Mouse (Mus musculus): ENCODE results near the gene Nab2.
"Not testable (repeated sequence)": the region's sequence is repeated elsewhere in the genome, so short reads cannot be mapped to it uniquely, and the experiment has no call there.

Nab2 gene

DNA sequence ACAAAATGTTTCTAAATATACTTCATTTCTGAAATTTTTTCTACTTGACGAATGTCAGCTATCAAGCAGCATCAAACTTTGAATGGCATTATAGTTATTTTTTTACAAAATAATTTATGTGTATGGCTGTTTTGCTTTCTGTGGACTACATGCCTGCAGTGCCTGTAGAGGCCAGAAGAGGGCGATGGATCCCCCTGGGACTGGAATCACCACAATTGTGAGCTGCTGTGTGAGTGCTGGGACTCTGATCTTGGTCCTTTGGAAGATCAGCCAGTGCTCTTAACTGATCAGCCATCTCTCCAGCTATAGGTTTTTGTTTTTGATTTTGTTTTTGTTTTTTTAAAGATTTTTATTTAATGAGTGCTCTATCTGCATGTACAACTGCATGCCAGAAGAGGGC, 2.9 kb upstream of the Nab2 start:
- no peak for DNase-seq

DNA sequence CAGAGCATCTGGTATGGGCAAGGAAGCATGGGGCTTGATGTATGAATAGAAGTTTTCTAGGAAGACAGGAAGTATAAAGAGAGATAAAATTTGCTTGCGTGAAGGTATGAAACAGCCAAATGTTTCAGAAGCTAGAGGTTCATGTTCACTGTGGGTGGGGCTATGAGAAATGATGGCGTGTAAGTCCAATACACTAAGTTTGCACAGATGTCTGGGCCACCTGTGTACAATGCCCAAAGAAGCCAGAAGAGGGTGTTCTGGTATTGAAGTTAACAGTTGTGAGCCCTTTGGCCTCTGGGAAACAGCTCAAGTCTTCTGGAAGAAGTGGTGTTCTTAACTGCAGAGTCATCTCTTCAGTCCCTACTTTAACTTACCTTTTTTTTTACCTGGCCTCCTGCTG, 1.8 kb upstream of the Nab2 start:
- no peak for DNase-seq

DNA sequence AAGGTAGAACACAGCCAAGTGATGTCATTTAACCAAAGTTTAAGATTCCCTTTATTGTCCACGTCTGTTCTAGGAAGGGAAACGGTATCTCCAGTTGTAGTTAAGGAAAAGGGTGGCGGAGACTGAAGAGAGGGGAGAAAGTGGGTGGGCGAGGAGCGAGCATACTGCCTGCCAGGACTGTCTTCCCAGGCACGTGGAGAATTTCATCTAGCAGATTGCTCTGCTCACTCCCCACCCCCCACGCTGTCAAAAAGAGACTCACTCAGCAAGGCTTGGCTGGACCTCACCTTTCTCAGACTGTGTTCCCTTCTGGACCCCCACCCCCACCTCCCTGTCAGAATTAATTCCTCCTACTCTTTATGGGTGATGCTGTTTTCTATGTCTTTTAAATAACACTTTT, 802 bp upstream of the Nab2 start:
- peak; percentile 67 for DNase-seq

DNA sequence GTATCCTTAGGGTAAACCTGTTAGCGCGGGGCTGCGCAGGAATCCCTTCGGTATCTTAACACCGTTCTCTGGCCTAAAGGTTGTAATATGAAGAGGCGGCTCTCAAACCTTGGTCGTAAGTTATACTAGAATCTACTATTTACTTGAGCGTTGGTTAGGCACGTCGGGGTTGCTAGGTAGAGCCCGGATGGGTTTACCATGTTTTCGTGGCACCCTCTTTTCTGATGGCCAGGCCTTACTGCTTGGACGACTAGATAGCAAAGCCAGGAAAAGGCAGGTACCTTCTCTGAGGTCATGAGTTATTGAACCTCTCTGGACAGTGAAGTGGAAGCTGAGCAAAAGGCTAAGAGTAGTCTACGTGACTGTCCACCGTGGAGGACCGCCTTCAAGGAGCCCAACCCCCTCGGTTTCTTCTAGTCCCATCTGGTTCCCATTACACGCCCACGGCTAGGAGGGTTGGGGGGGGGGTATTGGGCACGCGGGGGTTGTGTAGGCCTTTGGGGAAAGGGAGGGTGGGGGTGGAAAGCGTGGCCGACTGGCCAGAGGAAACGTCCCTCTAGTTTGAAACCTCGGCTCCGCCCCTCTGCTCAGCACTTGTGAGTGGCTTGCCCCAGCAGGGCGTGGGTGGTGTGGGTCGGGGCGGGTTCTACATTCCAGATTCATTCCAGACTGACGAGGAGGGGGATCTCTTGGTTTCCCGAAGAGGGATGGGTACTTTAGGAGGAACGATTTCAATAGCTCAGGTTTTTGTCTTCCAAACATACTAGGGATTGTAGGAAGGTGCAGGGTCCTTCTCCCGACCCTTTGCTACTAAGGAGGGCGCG, 887 bp downstream of the Nab2 start:
- peak; percentile 95 for DNase-seq

DNA sequence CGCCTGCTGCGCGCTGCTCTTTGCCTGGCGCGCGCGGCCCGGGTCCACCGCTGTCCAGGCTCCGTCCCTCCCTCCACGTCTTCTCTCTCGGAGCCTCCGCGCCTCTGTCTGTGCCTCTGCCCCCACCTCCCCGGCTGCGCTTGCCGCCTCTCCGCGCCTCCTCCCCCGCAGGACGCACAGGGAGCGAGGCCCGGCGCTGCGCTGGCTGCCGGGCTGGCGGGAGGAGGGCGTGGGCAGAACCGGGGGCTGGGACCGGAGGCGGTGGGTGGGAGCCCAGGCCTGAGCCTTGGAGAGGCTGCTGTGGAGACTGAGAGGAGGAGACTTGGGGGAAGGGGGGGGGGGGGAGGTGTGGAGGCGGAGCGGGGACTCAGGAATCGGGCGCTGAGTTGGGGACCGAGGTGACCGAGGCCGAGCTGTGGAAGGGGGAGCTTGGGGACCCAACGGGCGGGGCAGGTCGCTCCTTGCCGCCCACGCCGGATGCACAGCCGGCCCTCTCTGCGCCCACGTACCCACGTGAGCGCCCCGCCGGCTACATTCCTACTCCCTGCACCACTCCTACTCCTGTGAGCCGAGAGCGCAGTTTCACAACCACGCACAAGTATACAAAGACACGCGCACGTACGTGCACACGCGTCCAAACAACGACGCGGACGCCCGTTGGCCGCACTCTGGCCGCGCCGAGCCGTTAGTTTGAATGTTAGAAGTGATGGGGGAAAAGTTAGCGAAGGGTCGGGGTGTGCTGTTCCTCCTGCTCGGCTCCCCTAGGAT, 1.7 kb downstream of the Nab2 start, which contains the start of gene Nemp1:
Gene Nemp1, plus strand, starts transcription at position 401 of the 768 bp plus-strand sequence.
- DNase-seq: peak; percentile 93

DNA sequence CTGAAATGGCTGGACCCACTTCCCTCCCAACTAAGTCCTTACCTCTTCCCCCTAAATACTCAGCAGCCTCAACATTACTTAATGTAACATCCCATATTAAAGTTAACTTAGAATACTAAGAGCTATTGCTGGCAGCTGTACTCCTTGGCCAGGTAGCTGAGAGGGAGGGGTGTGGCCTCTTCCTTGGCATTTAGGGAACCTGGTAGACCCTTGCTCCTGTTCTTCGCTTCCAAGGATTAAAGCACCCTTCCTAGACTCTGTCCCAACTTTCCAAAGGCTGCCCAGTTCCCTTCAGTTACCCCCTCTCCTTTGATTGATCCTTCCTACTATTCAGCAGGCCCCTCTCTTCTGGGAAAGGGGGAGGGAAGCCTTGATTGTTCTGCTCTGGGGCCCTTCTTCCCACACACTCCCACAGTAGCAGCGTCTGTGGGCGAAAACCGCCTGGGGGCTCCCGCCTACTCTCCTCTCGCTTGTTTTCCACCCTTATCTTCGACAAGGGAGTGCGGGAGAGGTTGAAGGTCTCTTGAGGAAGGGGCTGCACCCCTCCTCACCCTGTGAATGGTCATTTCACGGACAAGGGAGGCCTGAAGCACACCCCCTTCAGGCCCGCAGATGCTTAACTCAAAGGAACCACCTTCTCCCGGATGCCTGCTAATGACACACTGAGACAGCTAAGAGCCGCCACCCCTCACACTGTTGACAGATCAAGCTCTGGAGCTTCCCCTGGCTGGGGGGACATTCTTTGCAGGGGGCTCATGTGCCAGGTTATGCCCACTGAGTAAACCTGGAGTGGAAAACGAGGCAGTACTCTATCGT, 2.8 kb downstream of the Nab2 start:
- no peak for DNase-seq

DNA sequence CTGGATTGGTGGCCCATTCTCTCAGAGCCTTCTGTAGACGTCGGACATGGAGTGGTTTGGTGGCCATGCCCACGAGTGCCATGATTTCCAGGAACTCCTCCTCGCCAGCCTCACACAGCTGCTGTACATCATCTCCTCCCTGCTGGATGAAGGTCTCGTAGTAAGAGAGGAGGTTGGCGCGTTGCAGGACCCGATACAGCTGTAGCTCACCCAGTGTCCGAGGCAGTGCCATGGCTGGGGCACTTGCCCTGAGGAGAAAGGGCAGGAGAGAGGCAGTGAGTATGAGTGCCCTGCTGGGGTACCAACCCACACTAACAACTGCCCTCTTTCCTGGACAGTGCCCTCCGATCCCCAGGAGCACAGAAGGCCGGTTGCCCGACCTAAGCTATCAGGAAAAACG, 3.5 kb downstream of the Nab2 start:
- DNase-seq: no peak

DNA sequence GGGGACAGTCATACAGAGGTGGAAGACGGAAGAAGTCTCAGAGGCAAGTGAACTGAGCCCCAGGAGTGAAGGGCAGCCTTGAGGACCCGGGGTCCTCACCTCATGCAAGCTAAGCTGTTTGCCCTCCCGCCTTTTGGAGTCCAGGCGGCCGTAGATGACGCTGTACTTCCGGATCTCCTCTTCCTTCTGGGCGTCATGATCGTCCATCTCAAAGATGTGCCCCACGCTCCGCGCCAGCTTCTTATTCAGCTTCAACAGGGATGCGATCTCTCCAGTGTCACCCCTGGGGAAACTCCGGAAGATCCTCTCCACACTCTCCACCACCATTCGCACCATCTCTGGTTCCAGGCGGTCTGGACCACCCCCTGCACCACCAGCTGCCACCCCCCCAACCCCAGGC, 4.2 kb downstream of the Nab2 start:
- no peak for DNase-seq

DNA sequence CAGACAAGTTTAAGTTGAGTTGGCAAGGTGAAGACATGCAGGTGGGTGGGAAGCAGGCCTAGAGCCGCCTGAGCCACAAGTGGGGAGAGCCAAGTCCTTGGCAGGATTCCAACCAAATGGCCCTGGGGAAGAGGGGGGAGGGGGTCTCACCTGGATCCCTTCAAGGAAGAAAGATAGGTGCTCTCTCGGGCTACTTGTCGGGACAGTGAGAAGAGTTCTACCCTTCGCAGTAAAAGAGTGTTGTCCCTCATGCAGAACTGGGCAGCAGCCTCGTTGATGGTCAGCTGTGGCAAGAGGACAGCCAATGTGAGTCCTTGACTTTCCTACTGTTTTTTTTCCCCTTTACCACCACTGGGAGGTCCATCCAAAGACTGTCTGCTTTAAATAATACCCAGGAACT, 4.8 kb downstream of the Nab2 start:
- no peak for DNase-seq

DNA sequence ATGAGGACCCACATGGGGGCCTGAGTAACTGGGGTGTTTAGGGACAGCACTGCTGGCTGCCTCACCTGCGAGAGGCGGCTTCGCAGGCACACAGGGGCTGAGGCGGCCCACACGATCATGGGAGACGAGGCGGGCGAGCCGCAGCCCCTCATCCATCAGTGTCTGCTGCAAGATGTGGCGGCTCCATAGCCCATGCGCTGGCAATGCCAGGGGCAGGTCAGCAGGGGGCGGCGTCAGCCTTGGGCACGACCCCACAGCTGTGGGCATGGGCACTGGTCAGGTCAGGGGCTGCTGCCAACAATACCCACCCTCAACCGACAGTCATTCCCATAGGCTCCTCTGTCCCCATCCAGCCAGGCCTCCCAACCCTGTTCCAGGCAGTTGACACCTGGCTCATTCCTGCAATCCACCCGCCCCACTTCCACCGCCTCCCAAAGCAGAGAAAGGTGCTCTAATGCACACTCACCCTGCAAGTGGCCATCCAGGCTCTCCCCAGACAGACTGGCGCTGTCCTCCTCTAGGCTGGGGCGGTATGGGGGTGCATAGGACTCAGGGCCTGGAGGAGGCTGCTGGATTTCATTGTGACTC, 5.6 kb downstream of the Nab2 start:
- peak; percentile 69 for DNase-seq

DNA sequence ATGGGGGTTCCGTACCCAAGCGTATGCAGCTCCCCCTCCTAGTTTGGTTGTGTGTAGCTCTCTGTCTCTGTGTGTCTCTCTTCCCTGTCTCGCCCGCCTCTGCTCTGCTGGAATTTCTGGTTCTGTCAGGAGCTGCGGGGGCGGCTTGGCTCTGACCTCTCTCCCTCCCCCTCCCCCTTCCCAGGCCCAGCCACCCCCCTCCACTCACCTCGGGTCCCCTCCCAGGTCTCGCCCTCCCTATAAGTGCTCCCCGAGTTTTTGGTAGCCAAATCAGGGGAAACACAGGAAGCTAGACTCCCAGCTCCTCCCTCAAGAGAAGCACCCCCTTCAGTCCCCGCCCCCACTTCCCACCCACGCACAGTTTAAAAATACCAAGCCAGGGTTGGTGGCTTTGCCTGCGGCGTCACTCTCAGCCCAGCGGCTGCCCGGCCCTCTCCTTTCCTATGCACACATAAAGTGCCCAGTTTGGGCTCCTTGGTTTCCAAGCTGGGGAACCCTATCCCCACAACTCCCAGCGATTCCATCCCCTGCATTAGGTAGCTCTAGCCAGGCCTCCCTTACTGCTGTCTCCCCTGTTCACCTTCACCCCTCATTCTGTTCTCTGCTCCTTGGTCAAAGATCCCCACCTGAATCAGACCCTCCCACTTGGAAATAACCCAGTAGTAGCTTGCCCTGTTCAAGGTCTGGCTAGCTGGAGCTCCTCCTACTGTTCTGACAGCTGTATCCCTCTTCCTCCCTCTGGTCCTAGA, 6.3 kb downstream of the Nab2 start:
- DNase-seq: peak; percentile 88

DNA sequence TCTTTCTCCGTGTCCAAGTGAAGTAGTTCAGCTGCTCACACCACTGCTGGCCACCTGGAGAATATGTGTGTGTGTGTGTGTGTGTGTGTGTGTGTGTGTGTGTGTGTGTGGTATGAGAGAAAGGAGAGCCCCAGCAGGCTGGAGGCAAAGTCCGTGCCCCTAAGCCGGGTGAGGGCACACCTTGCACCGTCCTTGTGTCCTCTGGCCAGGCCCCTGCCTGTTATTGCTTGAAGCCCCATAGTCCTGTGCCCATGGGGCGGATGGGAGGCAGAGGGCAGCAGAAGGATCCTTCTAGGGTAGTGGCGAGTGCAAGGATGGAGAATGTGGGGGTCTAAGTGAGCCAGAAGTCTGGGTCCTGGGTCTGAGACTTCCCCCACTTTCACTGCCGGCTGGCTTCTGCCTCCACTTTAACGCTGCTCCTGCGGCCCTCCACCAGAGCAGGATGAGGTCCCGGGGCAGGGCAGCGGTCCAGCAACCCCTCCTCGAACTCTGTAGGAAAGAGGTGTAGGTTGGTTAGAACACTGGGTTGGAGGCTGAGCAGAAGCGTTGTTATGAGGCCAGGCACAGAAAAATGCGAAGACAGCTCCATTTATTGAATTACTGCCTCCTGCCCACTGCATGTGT, 7.0 kb downstream of the Nab2 start:
- DNase-seq: peak; percentile 64

DNA sequence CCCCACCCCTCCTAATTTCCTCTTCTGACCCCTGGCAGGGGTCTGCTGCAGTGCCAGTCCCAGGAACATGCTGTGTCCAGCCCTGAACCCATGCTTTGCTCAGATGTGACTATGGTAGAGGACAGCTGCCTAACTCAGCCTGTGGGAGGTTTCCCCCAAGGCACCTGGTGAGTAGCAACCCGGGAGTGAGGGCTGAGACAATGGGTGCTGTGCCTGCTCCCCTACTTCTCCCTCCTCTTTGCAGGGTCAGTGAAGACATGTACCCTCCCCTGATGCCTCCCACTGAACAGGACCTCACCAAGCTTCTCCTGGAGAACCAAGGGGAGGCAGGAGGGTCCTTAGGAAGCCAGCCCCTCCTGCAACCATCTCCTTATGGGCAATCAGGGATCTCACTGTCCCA, 8.8 kb downstream of the Nab2 start:
- no peak for DNase-seq

DNA sequence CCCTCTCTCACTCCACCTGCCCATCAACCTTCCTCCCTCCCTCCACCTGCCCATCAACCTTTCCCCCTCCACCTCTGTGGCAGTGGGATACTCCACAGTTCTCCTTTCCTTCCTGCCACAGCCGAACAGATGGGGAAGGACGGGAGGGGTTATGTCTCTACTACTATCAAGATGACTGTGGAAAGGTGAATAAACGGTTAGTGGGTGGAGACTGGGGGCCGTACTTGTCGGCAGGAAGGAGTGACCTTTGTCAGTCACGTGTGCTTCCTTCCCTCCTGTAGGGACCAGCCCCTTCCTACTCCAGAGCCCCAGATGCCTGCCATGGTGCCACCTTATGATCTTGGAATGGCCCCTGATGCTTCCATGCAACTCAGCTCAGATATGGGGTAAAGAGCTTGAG, 10.3 kb downstream of the Nab2 start:
- no peak for DNase-seq

DNA sequence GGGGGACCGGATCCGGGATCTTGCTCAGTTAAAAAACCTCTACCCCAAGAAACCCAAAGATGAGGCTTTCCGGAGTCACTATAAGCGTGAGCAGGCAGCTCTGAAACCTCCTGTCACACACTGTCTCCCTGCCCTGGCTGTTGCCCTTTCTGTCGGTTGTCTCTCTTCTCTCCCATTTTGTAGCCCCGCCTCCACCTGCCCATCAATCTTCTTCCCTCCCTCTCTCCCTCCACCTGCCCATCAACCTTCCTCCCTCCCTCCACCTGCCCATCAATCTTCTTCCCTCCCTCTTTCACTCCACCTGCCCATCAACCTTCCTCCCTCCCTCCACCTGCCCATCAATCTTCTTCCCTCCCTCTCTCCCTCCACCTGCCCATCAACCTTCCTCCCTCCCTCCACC, 10.8 kb downstream of the Nab2 start:
- not testable (repeated sequence) for DNase-seq

DNA sequence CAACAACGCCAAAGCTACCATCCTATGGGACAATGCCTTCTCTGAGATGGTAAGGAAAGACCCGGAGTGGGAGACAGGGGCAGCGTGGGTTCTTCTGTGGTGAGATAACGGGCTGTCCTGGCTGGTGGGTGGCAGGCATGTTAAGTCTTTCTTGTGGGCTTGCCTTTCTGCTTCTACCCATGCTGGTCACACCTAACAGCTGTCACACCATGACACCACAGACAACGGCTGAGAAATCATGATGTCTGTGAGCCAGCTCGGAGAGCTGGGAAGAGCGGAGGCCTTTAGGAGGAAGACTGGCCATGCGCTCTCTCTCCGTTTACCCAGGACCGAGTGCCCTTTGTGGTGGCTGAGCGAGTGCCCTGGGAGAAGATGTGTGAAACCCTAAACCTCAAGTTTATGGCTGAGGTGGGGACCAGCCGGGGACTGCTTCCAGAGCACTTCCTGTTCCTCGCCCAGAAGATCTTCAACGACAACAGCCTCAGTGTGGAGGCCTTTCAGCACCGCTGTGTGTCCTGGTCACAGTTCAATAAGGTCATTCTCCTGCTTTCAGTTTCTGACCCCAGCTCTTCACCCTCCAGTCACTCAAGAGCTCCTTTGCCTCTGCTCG, 13.3 kb downstream of the Nab2 start:
- DNase-seq: no peak

DNA sequence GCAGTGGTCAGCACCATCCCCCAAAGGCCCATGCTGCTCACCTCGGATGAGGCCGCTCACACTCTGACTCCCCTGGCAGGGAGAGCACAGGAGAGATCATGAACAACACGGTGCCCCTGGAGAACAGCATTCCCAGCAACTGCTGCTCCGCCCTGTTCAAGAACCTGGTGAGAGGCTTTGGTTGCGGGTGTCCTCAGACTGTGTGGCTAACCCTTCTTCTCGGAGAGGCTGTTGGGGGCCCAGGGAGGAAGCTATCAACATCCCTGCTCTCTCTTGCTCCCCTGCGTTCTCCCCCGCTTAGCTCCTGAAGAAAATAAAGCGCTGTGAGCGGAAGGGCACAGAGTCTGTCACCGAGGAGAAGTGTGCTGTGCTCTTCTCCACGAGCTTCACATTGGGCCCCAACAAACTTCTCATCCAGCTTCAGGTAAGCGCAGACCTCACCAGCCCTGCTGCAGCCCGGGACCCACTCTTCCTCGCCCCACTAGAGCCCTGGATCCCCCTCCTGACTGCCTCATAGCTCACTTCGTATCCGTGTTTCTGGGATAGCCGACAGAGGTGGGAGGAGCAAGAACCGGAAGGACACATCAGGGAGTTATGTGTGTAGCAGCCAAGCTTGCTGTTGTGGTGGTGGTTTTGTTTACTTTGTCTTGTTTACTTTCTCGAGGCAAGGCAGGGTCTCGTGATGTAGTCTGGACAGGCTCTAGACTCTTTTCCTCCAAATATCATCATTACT, 15.3 kb downstream of the Nab2 start:
- DNase-seq: no peak

DNA sequence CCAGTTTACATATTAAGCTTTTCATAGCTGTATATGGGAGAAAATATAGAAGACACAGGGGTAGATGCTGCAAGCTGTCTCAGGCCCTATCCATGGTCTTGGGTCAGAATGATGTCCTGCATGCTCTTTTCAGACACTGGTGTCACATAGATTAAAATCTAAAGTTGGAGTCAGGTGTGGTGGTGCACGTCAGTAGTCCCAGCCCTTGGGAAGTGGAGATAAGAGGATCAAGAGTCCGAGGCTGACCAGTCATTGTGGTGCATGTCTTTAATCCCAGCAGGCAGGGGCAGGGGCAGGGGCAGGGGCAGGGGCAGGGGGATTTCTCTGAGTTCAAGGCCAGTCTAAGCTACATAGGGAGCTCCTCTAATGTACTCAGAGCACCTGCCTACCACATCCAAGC, 22.6 kb downstream of the Nab2 start:
- DNase-seq: no peak

DNA sequence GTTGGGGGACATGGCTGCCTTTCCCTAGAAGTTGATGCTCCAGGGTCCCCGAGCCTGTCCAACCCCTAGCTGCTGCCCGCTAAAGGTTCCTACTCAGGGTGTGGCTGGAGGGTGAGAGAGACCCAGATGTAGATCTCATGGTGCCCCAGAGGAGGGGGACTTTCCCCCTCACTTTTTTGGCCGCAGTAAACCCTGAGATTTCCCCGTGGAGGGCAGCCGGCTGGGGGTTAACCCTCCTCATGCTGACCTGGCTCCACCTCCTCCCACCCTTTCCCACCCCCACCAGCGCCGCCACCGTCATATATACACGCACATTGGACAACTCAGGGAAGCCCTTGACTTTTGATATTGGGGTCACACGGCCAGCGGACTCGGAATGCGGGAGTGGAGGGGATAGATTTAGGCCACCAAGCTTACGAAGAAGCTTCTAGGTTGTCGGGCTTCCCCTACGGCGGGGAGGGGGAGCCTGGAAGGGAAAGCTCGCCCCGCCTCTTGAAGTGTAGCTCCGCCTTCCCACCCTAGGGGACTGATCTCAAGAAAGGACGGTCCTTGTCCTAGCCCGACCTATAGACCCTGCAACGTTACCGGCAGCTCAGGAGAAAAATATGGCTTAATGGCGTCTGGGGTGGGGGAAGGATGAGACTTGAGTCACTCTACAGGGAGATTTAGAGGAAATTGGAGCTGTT, 24.7 kb downstream of the Nab2 start:
- DNase-seq: peak; percentile 90
